Mouse (Mus musculus) liver, embryonic 15.5 days (tissue): Measurements from ENCODE around the gene Vash1. TPM values are rescaled to one million over a fixed set of nuclear protein-coding genes. Genes with fewer than 3 reads are reported as not detected.

ENCODE experiments used
- ATAC-seq: fragments of 200-750 bp; cut with Nextera tagmentation; 2 replicates; pipeline ENCODE4 v1.8.0; 2017; ENCODE audit warnings: moderate number of reproducible peaks, mild to moderate bottlenecking, moderate library complexity; ENCODE audit not compliant: insufficient read depth
- H3K27ac ChIP-seq: fragments of 300-500 bp; sonication (generic); replicated peaks from 2 replicates; pipeline ENCODE4 v1.5.1; 2015; ENCODE audit warnings: mild to moderate bottlenecking, inconsistent platforms
- H3K27me3 ChIP-seq: fragments of 300-500 bp; sonication (generic); 2 replicates; pipeline ENCODE4 v1.6.1; 2015; ENCODE audit warnings: mild to moderate bottlenecking, inconsistent platforms
- H3K36me3 ChIP-seq: fragments of 300-500 bp; sonication (generic); replicated peaks from 2 replicates; pipeline ENCODE4 v1.6.1; 2015; ENCODE audit warnings: moderate library complexity, mild to moderate bottlenecking, inconsistent platforms
- H3K4me1 ChIP-seq: fragments of 300-500 bp; sonication (generic); replicated peaks from 2 replicates; pipeline ENCODE4 v1.6.1; 2015; ENCODE audit warnings: inconsistent platforms
- H3K4me2 ChIP-seq: fragments of 300-500 bp; sonication (generic); 2 replicates; pipeline ENCODE4 v1.6.1; 2015; ENCODE audit warnings: moderate library complexity, mild to moderate bottlenecking, inconsistent platforms
- H3K4me3 ChIP-seq: fragments of 300-500 bp; sonication (generic); replicated peaks from 2 replicates; pipeline ENCODE4 v1.5.1; 2015; ENCODE audit warnings: mild to moderate bottlenecking, inconsistent platforms
- H3K9ac ChIP-seq: fragments of 300-500 bp; sonication (generic); 2 replicates; pipeline ENCODE4 v1.6.1; 2015; ENCODE audit warnings: moderate library complexity, mild to moderate bottlenecking, inconsistent platforms
- H3K9me3 ChIP-seq: fragments of 300-500 bp; sonication (generic); replicated peaks from 2 replicates; pipeline ENCODE4 v1.6.1; 2016; ENCODE audit warnings: inconsistent platforms
- WGBS: fragments of 180-500 bp; shearing (Covaris S2); methylation state at CpG from one replicate; pipeline ENCODE4 v1.1.7; 2015; ENCODE audit warnings: mixed read lengths; ENCODE audit not compliant: insufficient replicate concordance; 5-methylcytosine and 5-hydroxymethylcytosine counted together
- polyA plus RNA-seq: library from polyadenylated mRNA; unstranded; fragments of >200 nt; fragmentation: Nextera tagmentation; extraction: Ambion mirVana; gene quantifications from 2 replicates; pipeline ENCODE4 v1.2.1, GENCODE M21; 2015

Gene Vash1
- polyA plus RNA-seq, 1 experiment from 2014 or later = 0.93 TPM

DNA sequence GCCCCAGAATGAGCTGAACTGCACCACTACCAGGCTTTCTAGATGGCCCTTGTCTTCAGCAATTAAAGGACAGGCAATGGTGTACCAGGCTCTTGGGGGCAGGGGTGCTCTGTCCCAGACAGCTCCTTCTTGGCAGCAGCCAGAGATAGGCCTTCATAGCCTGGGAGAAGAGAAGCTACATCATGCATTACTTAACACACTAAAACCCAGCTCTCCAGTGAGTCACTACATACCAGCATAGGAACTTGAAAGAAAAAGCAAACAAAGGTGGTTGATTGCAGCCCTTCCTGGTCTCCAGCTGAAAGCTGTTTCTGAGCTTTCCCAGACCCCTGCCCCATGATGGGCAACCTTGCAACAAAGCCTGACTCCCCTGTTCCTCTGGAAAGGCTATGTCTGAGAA, 20.0 kb downstream of the Vash1 start:
- Histone ChIP-seq H3K27me3 (no peaks in the 10 kb centered on the region), H3K9ac (no peak overlapping the region), H3K27ac (no peak overlapping the region), H3K4me1 (no peaks in the 10 kb centered on the region), H3K4me2 (no peak overlapping the region), H3K36me3 (no peaks in the 10 kb centered on the region), H3K4me3 (no peak overlapping the region), H3K9me3 (no peaks in the 10 kb centered on the region)
- no peak for ATAC-seq

DNA sequence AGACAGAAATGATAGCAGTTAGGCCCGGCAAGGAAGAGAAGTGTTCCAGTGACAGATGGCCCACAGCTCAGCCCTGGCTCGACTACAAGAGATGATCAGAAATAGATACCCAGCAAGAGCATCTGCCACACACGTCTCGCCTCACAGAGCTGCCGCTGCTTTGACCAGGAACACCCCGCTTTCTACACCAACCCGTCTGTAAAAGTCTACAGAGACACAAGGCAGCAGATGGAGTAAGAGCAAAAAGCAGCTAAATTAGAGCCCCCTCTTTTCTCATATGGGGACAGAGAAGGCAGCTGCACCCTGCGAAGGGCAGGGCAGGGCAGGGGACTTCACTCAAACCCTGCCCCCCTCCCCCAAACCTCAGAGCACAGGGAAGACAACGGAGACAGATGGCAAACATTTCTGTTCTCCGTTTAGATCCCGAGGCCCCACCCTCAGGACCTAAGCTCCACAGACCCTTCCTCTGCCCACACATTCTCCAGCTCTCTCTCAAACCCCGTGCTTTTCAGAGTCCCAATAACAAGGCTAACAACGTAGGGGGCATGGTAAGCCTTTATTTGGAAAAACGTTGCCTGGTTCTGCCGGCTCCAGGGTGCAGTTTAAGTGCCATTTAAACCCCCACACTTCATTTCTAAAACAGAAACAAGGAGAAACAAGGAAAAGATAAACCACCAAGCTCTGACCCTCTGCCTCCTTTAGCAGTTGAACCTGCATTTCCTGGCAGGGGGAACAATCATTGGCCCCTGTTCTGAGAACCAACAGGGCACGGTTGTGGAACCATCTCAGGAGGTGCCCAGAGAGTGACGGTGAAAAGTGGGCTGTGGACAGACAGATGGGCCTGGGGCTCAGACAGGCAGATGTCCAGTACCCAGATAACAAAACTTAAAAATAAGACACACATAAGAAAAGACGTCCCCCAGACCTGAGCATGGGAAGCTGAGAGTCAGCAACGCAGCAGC, 21.7 kb downstream of the Vash1 start:
- no peak overlapping the region for H3K9ac ChIP-seq
- H3K4me2 ChIP-seq = no peak overlapping the region
- H3K27ac ChIP-seq = no peak overlapping the region
- H3K4me1 ChIP-seq = no peaks in the 10 kb centered on the region
- WGBS = 40% methylated on average over 19 of the region's 19 CpGs
- H3K36me3 ChIP-seq = no peaks in the 10 kb centered on the region
- H3K9me3 ChIP-seq = no peaks in the 10 kb centered on the region
- no peak overlapping the region for H3K4me3 ChIP-seq
- no peaks in the 10 kb centered on the region for H3K27me3 ChIP-seq
- ATAC-seq = no peak

DNA sequence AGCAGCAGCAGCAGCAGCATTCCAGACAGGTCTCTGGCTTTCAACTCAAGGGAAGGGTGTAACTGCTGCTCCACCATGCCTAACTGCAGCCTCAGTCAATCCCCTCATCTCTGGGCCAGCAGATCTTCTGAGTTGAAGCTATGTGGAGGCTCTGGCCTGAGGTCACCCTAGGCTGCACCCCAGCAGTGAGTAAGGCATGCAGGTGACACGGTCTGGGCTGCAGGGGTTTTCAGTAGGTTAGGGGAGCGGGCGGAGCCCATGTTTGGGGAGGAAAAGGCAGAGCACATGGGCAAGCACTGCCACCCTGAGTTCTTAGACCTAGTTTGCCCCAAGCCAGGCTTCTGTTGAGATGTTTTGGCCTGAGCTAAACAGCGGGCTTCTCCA, 22.4 kb downstream of the Vash1 start:
- 67% methylated on average over 4 of the region's 4 CpGs for WGBS

GRCm38 (mm10) chr12:86701491-86701890, 23.0 kb downstream of the Vash1 start:
- Histone ChIP-seq H3K27me3 (no peaks in the 10 kb centered on the region), H3K36me3 (no peaks in the 10 kb centered on the region), H3K4me3 (no peak overlapping the region), H3K27ac (no peak overlapping the region), H3K4me2 (no peak overlapping the region), H3K9me3 (no peaks in the 10 kb centered on the region), H3K4me1 (no peaks in the 10 kb centered on the region), H3K9ac (no peak overlapping the region)
- 70% methylated on average over 4 of the region's 4 CpGs for WGBS
- no peak for ATAC-seq

More for the DNA sequence above, 22.4 kb downstream of the Vash1 start:
- no peaks in the 10 kb centered on the region for H3K9me3 ChIP-seq
- no peak for ATAC-seq
- no peaks in the 10 kb centered on the region for H3K27me3 ChIP-seq
- no peak overlapping the region for H3K27ac ChIP-seq
- H3K4me1 ChIP-seq = no peaks in the 10 kb centered on the region
- no peak overlapping the region for H3K4me3 ChIP-seq
- H3K4me2 ChIP-seq = no peak overlapping the region
- H3K36me3 ChIP-seq = no peaks in the 10 kb centered on the region
- H3K9ac ChIP-seq = no peak overlapping the region

- ATAC-seq = no peak
- H3K36me3 ChIP-seq = no peaks in the 10 kb centered on the region
- 84% methylated on average over 3 of the region's 3 CpGs for WGBS
- H3K27ac ChIP-seq = no peak overlapping the region
- H3K9ac ChIP-seq = no peak overlapping the region
- no peak overlapping the region for H3K4me2 ChIP-seq
- H3K27me3 ChIP-seq = no peaks in the 10 kb centered on the region
- H3K4me1 ChIP-seq = no peaks in the 10 kb centered on the region
- H3K9me3 ChIP-seq = no peaks in the 10 kb centered on the region
- no peak overlapping the region for H3K4me3 ChIP-seq
These were observed 24.2 kb downstream of the Vash1 start for GRCm38 (mm10) chr12:86702690-86703089.

DNA sequence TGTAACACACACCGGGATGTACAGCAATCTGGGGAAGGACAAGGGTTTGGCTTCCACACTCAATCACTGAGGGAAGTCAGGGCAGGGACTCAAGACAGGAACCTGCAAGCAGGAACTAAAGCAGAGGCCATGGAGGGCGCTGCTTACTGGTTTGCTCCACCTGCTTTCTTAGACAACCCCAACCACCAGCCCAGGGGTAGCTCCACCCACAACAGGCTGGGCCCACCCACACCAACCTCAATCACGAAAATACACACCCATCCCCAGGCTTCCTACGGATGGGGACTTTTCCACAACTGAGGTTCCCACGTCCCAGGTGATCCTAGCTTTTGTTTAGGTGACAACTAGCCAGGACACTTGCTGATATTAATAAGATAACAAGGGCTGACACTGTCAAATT, 27.3 kb downstream of the Vash1 start:
- WGBS = 66% methylated on average over 5 of the region's 5 CpGs
- no peak overlapping the region for H3K4me3 ChIP-seq
- no peaks in the 10 kb centered on the region for H3K9me3 ChIP-seq
- H3K27me3 ChIP-seq = no peaks in the 10 kb centered on the region
- H3K27ac ChIP-seq = no peak overlapping the region
- no peaks in the 10 kb centered on the region for H3K4me1 ChIP-seq
- no peak for ATAC-seq
- H3K36me3 ChIP-seq = no peaks in the 10 kb centered on the region
- no peak overlapping the region for H3K4me2 ChIP-seq
- no peak overlapping the region for H3K9ac ChIP-seq

DNA sequence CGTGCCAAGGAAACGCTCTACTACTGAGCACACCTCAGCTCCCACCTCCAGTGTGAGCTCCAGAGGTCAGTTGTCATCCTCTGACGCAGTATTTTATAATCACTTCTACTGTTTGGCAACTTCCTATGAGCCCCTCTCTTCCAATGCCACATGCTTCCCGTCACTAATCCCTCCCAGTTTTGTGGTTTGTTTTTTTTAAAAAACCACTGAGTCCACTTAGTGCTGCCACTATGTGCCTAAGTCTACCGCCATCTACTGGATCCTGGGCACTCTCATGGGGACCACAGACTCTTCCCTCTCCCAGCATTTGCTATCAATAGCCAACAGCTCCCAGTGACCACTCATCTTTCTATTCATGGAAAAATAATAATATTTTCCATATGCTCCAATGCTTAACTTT, 35.5 kb downstream of the Vash1 start:
- H3K27ac ChIP-seq = no peak overlapping the region
- H3K4me2 ChIP-seq = no peak overlapping the region
- no peaks in the 10 kb centered on the region for H3K4me1 ChIP-seq
- no peaks in the 10 kb centered on the region for H3K9me3 ChIP-seq
- H3K36me3 ChIP-seq = no peaks in the 10 kb centered on the region
- no peak for ATAC-seq
- H3K4me3 ChIP-seq = no peak overlapping the region
- 23% methylated on average over 5 of the region's 5 CpGs for WGBS
- H3K27me3 ChIP-seq = no peaks in the 10 kb centered on the region
- no peak overlapping the region for H3K9ac ChIP-seq

DNA sequence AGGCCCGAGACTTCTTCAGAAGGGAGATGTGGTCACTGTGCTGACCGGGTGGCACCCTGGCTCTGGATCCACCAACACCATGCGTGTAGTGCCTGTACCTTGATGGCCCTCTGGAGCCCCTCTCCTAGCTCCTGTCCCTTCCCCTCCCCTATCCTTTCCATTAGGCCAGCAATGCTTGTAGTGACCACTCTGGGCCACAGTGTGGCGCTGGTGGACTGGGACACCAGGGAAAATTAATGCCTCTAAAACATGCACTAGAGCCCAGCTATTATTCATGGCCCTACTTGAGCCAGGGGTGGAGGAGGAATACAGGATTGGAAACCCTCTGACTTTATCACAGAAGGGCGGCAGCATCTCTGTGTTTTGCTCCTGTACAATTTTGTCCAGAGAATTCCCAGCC, 36.9 kb downstream of the Vash1 start:
- Histone ChIP-seq H3K36me3 (no peaks in the 10 kb centered on the region), H3K9ac (no peak overlapping the region), H3K4me3 (no peak overlapping the region), H3K27ac (no peak overlapping the region), H3K4me2 (no peak overlapping the region), H3K4me1 (no peaks in the 10 kb centered on the region), H3K27me3 (no peaks in the 10 kb centered on the region), H3K9me3 (no peaks in the 10 kb centered on the region)
- no peak for ATAC-seq
- 46% methylated on average over 5 of the region's 5 CpGs for WGBS

GRCm38 (mm10) chr12:86716962-86717361, 38.5 kb downstream of the Vash1 start:
- Histone ChIP-seq H3K4me2 (no peak overlapping the region), H3K4me1 (no peaks in the 10 kb centered on the region), H3K9ac (no peak overlapping the region), H3K36me3 (no peaks in the 10 kb centered on the region), H3K9me3 (no peaks in the 10 kb centered on the region), H3K27ac (no peak overlapping the region), H3K27me3 (no peaks in the 10 kb centered on the region), H3K4me3 (no peak overlapping the region)
- WGBS = 68% methylated on average over 11 of the region's 11 CpGs
- ATAC-seq = no peak

DNA sequence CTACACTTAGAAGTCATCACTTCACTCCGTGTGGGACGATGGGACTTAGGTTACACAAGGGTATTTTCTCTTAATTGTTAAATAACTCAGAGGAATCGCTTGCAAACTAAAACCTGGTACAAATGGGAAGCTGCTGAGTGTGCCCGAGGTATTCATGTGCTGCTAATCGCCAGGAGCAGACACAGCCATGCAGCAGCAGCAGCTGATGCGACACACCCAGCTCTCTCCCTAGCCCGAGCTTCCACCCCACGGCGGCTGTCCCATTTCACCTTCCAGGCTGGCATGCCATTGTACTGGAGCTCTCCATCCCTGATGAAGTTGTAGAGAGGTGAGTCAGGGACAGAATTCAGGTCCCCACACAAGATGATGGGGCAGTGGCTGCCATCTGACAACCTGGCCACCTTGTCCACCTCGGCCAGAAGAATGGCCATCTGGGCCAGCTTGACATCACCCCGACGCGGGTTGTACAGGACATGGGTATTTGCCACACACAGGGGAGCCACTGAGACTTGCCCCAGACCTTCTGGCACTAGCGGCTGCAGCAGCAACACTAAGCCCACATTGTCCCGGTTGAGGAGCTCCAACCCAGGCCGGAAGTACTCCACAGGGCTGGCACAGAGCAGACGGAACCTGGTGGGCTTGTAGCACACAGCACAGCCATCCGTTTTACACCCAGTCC, 41.6 kb downstream of the Vash1 start:
- WGBS = 68% methylated on average over 18 of the region's 18 CpGs
- Histone ChIP-seq H3K9ac (no peak overlapping the region), H3K4me2 (no peak overlapping the region), H3K9me3 (no peaks in the 10 kb centered on the region), H3K4me1 (no peaks in the 10 kb centered on the region), H3K36me3 (no peaks in the 10 kb centered on the region), H3K27ac (no peak overlapping the region), H3K4me3 (no peak overlapping the region), H3K27me3 (0 out of 2 replicates have a peak, but pooled peaks cover 3% of the 10 kb centered on the region)
- ATAC-seq = no peak

GRCm38 (mm10) chr12:86721453-86721852, 43.0 kb downstream of the Vash1 start:
- Histone ChIP-seq H3K4me1 (peaks cover 10% of the 10 kb centered on the region), H3K4me3 (no peak overlapping the region), H3K27ac (no peak overlapping the region), H3K9ac (no peak overlapping the region), H3K36me3 (no peaks in the 10 kb centered on the region), H3K9me3 (no peaks in the 10 kb centered on the region), H3K27me3 (peaks cover 9% of the 10 kb centered on the region; the same call in 1 of the 2 replicates), H3K4me2 (no peak overlapping the region)
- 69% methylated on average over 5 of the region's 5 CpGs for WGBS
- ATAC-seq = no peak
